Mouse (Mus musculus) lung, adult 2 months (tissue): ENCODE measurements at regions not wholly inside any gene's neighbourhood (a gene's known extent, or its start where the extent isn't known, plus 50 kb on each side); places are given as distances from the start of the nearest gene placed in this dataset.

Source experiments
- CTCF ChIP-seq: fragments of 200-500 bp; IDR thresholded peaks from 2 replicates; pipeline ENCODE4 v1.5.1; 2011; ENCODE audit warnings: mild to moderate bottlenecking, low read length, control low read depth; ENCODE audit not compliant: insufficient read depth
- POLR2A ChIP-seq: fragments of 200-500 bp; IDR thresholded peaks from 2 replicates; pipeline ENCODE4 v1.6.1; 2011; ENCODE audit warnings: low read depth, mild to moderate bottlenecking, control low read depth, low read length, borderline replicate concordance; ENCODE audit errors: extremely low read depth

DNA sequence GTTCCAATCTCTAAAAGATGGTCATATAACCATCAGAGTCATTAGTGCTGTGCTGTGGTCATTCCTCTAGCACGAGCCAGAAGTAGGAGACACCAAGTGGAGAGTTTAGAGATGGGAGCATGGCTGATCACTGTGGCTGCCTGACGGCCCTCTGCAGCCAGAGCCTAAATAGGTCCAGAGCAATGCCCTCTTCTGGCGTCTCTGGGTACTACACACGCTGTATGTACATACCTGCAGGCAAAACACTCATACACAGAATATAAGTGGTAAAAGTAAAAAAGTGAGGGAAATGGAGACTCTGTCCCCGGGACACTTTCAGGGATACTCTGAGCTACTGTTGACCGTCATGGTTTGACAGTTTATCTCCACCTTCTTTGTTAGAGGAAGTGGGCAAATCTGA lies 91.4 kb downstream of the Gm21738 start:
- TF ChIP-seq CTCF (no peak), POLR2A (no peak)
